Mouse (Mus musculus): ENCODE measurements around the gene Thsd7b. TPM values are rescaled to one million over a fixed set of nuclear protein-coding genes. Genes with fewer than 3 reads are reported as not detected.

The Thsd7b gene
- polyA plus RNA-seq, 1 experiment from 2014 or later: 0.32 TPM

DNA sequence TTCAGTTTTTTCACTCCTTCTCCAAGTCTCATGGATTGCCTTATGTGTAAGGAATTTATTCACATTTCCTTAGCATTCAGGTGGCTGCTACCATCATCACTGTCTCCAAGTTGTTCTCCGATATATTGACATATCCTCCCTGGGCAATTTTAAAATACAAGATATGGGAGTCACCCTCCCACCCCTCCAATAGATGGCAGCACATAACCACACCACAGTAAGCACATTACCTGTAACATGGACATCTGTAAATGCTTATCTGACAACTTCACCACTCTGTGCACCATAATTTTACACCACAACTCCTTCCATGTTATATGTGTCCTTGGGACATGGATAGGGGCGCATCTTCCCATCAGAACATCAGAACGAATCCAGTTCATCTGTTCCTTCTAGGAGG, 218.0 kb downstream of the Thsd7b start:
- H3K27ac ChIP-seq (ENCODE audit: low read length): no peak overlapping the region
- no peak for ATAC-seq (ENCODE audit: low read depth)
- no peak overlapping the region for H3K9ac ChIP-seq (ENCODE audit: low read depth, low read length)
- no peak overlapping the region for H3K4me3 ChIP-seq (ENCODE audit: low read depth, low read length)
- 66% methylated on average over 3 of the region's 3 CpGs for WGBS (ENCODE audit: insufficient replicate concordance)
- H3K4me1 ChIP-seq (ENCODE audit: control insufficient read depth, low read depth, low read length): no peaks in the 10 kb centered on the region
- no peaks in the 10 kb centered on the region for H3K36me3 ChIP-seq (ENCODE audit: control insufficient read depth, insufficient read depth)
- H3K9me3 ChIP-seq (replicated peaks; ENCODE audit: control insufficient read depth, low read length): no peaks in the 10 kb centered on the region
- H3K4me2 ChIP-seq (ENCODE audit: low read depth, low read length): no peak overlapping the region
- H3K27me3 ChIP-seq (ENCODE audit: control insufficient read depth, insufficient read depth, low read depth, low read length): no peaks in the 10 kb centered on the region

DNA sequence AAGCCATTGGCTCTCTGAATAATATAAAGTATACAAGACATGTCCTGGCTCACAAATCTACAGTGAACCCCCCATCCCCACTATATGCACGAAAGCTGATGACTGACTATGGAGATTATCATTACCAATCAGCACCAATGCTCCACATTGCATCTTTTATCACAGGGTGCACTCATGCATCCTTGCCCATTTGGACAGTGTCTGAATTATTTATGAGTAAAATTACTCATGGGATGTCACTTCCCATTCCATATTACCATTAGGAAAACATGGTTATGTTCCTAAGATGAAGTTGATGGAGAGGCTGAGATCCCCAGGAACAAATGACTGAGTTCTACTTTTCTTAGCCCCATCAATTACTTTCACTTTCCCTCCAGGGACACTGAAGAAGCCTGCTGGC, 220.8 kb downstream of the Thsd7b start:
- Histone ChIP-seq H3K4me2 (ENCODE audit: low read depth, low read length) (no peak overlapping the region), H3K27me3 (ENCODE audit: control insufficient read depth, insufficient read depth, low read depth, low read length) (no peaks in the 10 kb centered on the region), H3K27ac (ENCODE audit: low read length) (no peak overlapping the region), H3K9me3 (replicated peaks; ENCODE audit: control insufficient read depth, low read length) (no peaks in the 10 kb centered on the region), H3K36me3 (ENCODE audit: control insufficient read depth, insufficient read depth) (no peaks in the 10 kb centered on the region), H3K4me1 (ENCODE audit: control insufficient read depth, low read depth, low read length) (no peaks in the 10 kb centered on the region), H3K9ac (ENCODE audit: low read depth, low read length) (no peak overlapping the region), H3K4me3 (ENCODE audit: low read depth, low read length) (no peak overlapping the region)
- no peak for ATAC-seq (ENCODE audit: low read depth)
- WGBS (ENCODE audit: insufficient replicate concordance): 33% methylated on average over 1 of the region's 1 CpGs

DNA sequence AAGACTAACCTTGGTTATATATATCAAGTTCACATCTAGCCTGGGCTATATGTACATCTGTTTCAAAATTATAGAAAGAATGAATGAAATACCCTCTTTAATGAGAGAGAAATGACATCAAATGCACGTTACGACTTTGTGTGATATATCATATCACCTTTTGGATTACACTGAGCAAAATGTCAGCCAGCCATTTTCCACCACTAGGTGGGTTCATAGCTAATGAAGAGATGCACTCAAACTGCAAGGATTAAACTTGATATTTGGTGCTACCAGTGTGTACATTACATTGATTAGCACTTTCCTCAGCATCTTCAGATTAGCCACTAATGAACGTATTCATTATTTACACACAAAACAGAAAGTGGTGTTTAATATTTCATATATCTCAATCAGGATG, 228.6 kb downstream of the Thsd7b start:
- ATAC-seq (ENCODE audit: low read depth): no peak
- WGBS (ENCODE audit: insufficient replicate concordance): 52% methylated on average over 3 of the region's 3 CpGs
- Histone ChIP-seq H3K27me3 (ENCODE audit: control insufficient read depth, insufficient read depth, low read depth, low read length) (no peaks in the 10 kb centered on the region), H3K9me3 (replicated peaks; ENCODE audit: control insufficient read depth, low read length) (no peaks in the 10 kb centered on the region), H3K4me1 (ENCODE audit: control insufficient read depth, low read depth, low read length) (no peaks in the 10 kb centered on the region), H3K9ac (ENCODE audit: low read depth, low read length) (no peak overlapping the region), H3K36me3 (ENCODE audit: control insufficient read depth, insufficient read depth) (no peaks in the 10 kb centered on the region), H3K4me2 (ENCODE audit: low read depth, low read length) (no peak overlapping the region), H3K27ac (ENCODE audit: low read length) (no peak overlapping the region), H3K4me3 (ENCODE audit: low read depth, low read length) (no peak overlapping the region)

DNA sequence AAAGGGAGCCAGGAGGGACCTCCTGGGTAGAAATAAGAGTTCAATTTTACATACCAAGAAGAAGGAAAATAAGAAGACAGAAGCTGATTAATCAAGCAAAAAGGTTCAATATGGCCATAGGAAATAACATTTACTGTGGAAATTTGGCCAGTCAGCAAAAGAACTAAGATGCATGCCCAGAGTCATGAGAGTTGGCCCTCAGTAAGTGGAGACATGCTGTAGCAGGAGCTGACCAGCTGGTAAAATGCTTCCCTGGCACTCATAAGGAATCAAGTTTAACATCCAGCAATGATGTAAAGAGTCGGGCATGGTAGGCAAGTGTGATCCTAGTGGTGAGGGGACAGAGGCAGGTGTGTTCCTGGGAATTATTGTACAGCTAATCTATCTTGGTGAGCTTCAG, 243.3 kb downstream of the Thsd7b start:
- no peak overlapping the region for H3K27ac ChIP-seq (ENCODE audit: low read length)
- 62% methylated on average over 1 of the region's 1 CpGs for WGBS (ENCODE audit: insufficient replicate concordance)
- H3K4me1 ChIP-seq (ENCODE audit: control insufficient read depth, low read depth, low read length): no peaks in the 10 kb centered on the region
- no peak for ATAC-seq (ENCODE audit: low read depth)
- no peak overlapping the region for H3K9ac ChIP-seq (ENCODE audit: low read depth, low read length)
- H3K4me2 ChIP-seq (ENCODE audit: low read depth, low read length): no peak overlapping the region
- H3K36me3 ChIP-seq (ENCODE audit: control insufficient read depth, insufficient read depth): no peaks in the 10 kb centered on the region
- no peaks in the 10 kb centered on the region for H3K9me3 ChIP-seq (replicated peaks; ENCODE audit: control insufficient read depth, low read length)
- no peak overlapping the region for H3K4me3 ChIP-seq (ENCODE audit: low read depth, low read length)
- H3K27me3 ChIP-seq (ENCODE audit: control insufficient read depth, insufficient read depth, low read depth, low read length): no peaks in the 10 kb centered on the region

DNA sequence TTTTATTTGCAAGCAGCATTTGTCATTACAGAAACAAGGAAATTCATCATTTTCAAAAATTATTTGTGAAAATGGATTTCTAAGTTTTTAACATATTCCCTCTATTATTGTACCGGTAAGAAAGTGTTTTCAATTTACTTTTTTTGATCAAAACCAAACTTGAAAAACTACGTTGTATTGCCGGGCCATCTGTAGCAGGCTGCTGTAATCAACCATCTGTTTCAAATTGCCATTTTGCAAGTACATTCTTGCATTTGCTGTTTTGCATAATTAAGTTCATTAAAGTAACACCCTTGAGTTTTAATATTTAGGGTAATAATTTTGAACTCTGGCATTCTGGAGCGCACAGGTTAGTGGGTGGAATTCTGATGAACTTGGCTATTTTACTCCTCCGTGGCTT, 246.6 kb downstream of the Thsd7b start:
- Histone ChIP-seq H3K4me2 (ENCODE audit: low read depth, low read length) (no peak overlapping the region), H3K9ac (ENCODE audit: low read depth, low read length) (no peak overlapping the region), H3K27ac (ENCODE audit: low read length) (no peak overlapping the region), H3K27me3 (ENCODE audit: control insufficient read depth, insufficient read depth, low read depth, low read length) (no peaks in the 10 kb centered on the region), H3K4me1 (ENCODE audit: control insufficient read depth, low read depth, low read length) (no peaks in the 10 kb centered on the region), H3K9me3 (replicated peaks; ENCODE audit: control insufficient read depth, low read length) (no peaks in the 10 kb centered on the region), H3K36me3 (ENCODE audit: control insufficient read depth, insufficient read depth) (no peaks in the 10 kb centered on the region), H3K4me3 (ENCODE audit: low read depth, low read length) (no peak overlapping the region)
- no peak for ATAC-seq (ENCODE audit: low read depth)
- WGBS (ENCODE audit: insufficient replicate concordance): 67% methylated on average over 5 of the region's 5 CpGs

DNA sequence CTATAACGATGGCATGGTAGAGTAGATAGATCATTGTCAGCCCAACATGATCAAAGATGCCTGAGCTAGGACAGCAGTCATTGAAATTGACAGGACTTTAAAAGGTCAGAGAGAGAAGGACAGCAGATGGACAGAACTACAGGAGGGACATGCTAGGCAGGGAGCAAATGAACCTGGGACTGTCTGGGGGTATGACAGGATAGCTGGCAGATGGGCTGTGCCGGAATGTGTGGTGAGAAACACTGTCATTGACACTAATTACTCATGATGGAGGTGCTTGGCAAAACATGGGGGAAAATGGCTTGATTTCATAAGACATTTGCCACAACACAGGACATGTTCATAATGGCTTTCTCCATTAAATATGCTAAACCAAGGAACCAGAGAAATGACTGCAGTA, 253.9 kb downstream of the Thsd7b start:
- Histone ChIP-seq H3K4me3 (ENCODE audit: low read depth, low read length) (no peak overlapping the region), H3K4me2 (ENCODE audit: low read depth, low read length) (no peak overlapping the region), H3K9me3 (replicated peaks; ENCODE audit: control insufficient read depth, low read length) (no peaks in the 10 kb centered on the region), H3K4me1 (ENCODE audit: control insufficient read depth, low read depth, low read length) (no peaks in the 10 kb centered on the region), H3K27me3 (ENCODE audit: control insufficient read depth, insufficient read depth, low read depth, low read length) (no peaks in the 10 kb centered on the region), H3K36me3 (ENCODE audit: control insufficient read depth, insufficient read depth) (no peaks in the 10 kb centered on the region), H3K27ac (ENCODE audit: low read length) (no peak overlapping the region), H3K9ac (ENCODE audit: low read depth, low read length) (no peak overlapping the region)
- no peak for ATAC-seq (ENCODE audit: low read depth)
- 68% methylated on average over 2 of the region's 2 CpGs for WGBS (ENCODE audit: insufficient replicate concordance)

DNA sequence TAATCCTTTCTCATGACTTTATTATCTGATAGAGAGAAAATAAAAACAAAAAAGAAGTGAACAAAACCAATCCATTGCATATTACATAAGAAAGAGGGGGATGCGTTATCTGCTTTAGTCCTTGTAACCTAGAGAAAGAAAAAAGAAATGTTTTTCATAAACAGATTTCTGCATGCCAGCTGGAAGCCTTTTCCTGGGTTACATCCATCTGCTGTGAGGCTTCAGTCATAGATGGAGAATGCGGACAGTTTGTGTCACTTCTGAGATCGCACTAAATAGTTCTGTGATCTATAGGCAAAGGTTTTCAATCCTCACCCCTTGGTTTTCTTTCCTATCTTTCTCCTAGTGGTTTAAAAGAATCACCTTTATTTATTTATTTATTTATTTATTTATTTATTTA, 259.1 kb downstream of the Thsd7b start:
- no peak overlapping the region for H3K9ac ChIP-seq (ENCODE audit: low read depth, low read length)
- 75% methylated on average over 3 of the region's 3 CpGs for WGBS (ENCODE audit: insufficient replicate concordance)
- H3K4me2 ChIP-seq (ENCODE audit: low read depth, low read length): no peak overlapping the region
- H3K36me3 ChIP-seq (ENCODE audit: control insufficient read depth, insufficient read depth): no peaks in the 10 kb centered on the region
- H3K4me1 ChIP-seq (ENCODE audit: control insufficient read depth, low read depth, low read length): no peaks in the 10 kb centered on the region
- no peaks in the 10 kb centered on the region for H3K9me3 ChIP-seq (replicated peaks; ENCODE audit: control insufficient read depth, low read length)
- H3K4me3 ChIP-seq (ENCODE audit: low read depth, low read length): no peak overlapping the region
- ATAC-seq (ENCODE audit: low read depth): no peak
- no peak overlapping the region for H3K27ac ChIP-seq (ENCODE audit: low read length)
- no peaks in the 10 kb centered on the region for H3K27me3 ChIP-seq (ENCODE audit: control insufficient read depth, insufficient read depth, low read depth, low read length)

DNA sequence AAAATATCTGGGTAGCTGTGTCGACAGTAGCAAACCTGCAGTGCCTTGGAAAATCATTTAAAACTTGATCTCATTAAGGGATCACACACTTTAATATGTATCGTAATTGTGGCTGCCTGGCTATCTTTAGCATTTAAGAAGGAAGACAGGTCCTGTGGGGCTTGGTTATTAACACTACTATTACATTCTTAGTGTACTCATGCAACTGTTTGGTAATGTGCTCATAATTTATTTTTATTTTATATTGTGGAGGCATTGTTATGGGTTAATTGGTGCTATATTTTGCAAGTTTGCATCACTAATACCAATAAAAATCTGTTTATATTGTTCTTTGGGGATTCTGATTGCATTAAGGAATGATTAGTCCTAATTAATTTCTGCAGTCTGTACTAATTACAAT, 265.4 kb downstream of the Thsd7b start:
- Histone ChIP-seq H3K36me3 (ENCODE audit: control insufficient read depth, insufficient read depth) (no peaks in the 10 kb centered on the region), H3K4me1 (ENCODE audit: control insufficient read depth, low read depth, low read length) (no peaks in the 10 kb centered on the region), H3K27me3 (ENCODE audit: control insufficient read depth, insufficient read depth, low read depth, low read length) (no peaks in the 10 kb centered on the region), H3K9ac (ENCODE audit: low read depth, low read length) (no peak overlapping the region), H3K4me2 (ENCODE audit: low read depth, low read length) (no peak overlapping the region), H3K9me3 (replicated peaks; ENCODE audit: control insufficient read depth, low read length) (no peaks in the 10 kb centered on the region), H3K4me3 (ENCODE audit: low read depth, low read length) (no peak overlapping the region), H3K27ac (ENCODE audit: low read length) (no peak overlapping the region)
- no peak for ATAC-seq (ENCODE audit: low read depth)
- 51% methylated on average over 2 of the region's 2 CpGs for WGBS (ENCODE audit: insufficient replicate concordance)

DNA sequence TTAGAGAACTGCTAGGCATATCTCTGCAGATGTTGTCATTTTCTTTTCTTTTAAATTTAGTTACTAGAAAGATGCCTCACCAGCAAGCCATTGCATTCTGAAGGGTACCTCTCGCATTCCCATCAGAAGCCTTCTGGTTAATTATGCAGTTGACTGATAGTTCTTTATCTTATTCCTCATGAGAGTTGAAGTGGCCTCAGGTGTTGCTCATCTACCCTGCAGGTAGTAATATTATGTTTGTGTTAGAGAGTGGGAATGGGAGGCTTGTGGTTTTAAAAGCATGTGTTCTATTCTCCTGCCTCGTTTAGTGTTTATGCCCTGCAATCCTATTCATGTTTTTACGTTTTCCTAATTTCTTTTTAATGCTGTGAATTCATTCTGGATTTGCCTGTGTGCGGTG, 265.9 kb downstream of the Thsd7b start:
- Histone ChIP-seq H3K36me3 (ENCODE audit: control insufficient read depth, insufficient read depth) (no peaks in the 10 kb centered on the region), H3K27ac (ENCODE audit: low read length) (no peak overlapping the region), H3K4me1 (ENCODE audit: control insufficient read depth, low read depth, low read length) (no peaks in the 10 kb centered on the region), H3K4me3 (ENCODE audit: low read depth, low read length) (no peak overlapping the region), H3K9me3 (replicated peaks; ENCODE audit: control insufficient read depth, low read length) (no peaks in the 10 kb centered on the region), H3K4me2 (ENCODE audit: low read depth, low read length) (no peak overlapping the region), H3K9ac (ENCODE audit: low read depth, low read length) (no peak overlapping the region), H3K27me3 (ENCODE audit: control insufficient read depth, insufficient read depth, low read depth, low read length) (no peaks in the 10 kb centered on the region)
- WGBS (ENCODE audit: insufficient replicate concordance): 59% methylated on average over 4 of the region's 4 CpGs
- ATAC-seq (ENCODE audit: low read depth): no peak

DNA sequence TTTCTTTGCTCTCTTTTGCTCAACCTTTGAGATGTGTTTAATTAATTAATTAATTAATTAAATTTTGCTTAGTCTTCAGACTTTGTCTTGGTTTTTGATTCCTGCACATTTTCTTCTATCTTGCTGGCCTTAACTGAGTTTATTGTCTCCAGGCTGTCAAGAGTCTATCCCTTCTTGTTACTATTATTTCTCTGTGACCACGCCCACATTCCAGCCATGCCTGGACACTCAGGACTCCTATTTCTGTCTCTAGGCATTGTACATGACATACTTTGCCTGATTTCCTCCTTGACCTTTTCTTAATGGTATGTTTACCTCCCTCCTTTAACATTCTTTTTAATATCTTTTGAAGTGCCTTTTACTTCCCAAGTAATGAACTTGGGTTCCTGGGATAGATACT, 267.6 kb downstream of the Thsd7b start:
- Histone ChIP-seq H3K36me3 (ENCODE audit: control insufficient read depth, insufficient read depth) (no peaks in the 10 kb centered on the region), H3K9ac (ENCODE audit: low read depth, low read length) (no peak overlapping the region), H3K27ac (ENCODE audit: low read length) (no peak overlapping the region), H3K9me3 (replicated peaks; ENCODE audit: control insufficient read depth, low read length) (no peaks in the 10 kb centered on the region), H3K27me3 (ENCODE audit: control insufficient read depth, insufficient read depth, low read depth, low read length) (no peaks in the 10 kb centered on the region), H3K4me2 (ENCODE audit: low read depth, low read length) (no peak overlapping the region), H3K4me1 (ENCODE audit: control insufficient read depth, low read depth, low read length) (no peaks in the 10 kb centered on the region), H3K4me3 (ENCODE audit: low read depth, low read length) (no peak overlapping the region)
- no peak for ATAC-seq (ENCODE audit: low read depth)
- 19% methylated on average over 1 of the region's 1 CpGs for WGBS (ENCODE audit: insufficient replicate concordance)

Data from liver, embryonic 16.5 days (tissue).